Mouse (Mus musculus): Measurements from ENCODE around the gene Cdk5rap1. TPM values are rescaled to one million over a fixed set of nuclear protein-coding genes. Genes with fewer than 3 reads are reported as not detected.

The Cdk5rap1 gene
- polyA plus RNA-seq (2012; rRNA removed) = 10.1 and 11.4 TPM in 2 replicates

GRCm38 (mm10) chr2:154372842-154373500 lies at the start of gene Cdk5rap1:
TSS of gene Cdk5rap1 (minus strand) at chr2:154373010.

DNA sequence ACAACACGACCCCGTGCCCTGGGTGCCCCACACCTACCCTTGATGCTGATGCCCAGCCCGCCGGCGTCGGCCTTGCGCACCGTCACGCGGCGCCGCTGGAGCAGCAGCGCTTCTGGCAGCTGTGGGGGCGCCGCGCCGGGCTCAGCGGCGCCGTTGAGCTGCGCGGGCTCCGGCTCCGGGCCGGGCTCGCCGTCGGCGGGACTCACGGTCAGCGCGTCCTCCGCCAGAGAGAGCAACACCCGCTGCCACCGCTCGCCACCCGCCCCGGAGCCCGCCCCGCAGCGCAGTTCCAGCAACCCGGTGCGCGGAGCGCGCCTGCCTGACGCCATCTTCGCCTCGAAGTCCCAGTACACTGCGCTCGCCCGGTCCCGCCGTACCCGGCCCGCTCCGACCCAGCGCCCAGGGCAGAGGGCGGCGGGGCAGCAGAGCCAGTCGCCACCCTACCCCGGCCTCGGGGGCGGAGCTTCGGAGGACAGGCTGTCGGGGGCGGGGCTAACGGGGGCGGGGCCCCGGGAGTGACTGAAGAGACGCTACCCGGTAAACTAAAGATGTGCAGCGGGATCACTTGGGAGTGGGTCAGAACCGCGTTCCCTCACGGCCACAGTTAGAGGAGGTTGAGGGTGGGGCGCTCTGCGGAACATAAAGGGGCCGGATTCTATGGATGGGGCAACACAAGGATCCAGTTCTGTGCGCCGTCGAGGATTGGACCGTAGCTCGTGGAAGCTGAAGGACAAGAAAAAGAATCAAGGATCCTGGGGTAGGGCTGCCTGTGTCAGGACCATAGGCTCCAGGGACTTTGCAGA lies 35.0 kb upstream of the Cdk5rap1 start, which contains the start of gene Snta1:
TSS of gene Snta1 (minus strand) at position 457 of the 803 bp plus-strand sequence.

DNA sequence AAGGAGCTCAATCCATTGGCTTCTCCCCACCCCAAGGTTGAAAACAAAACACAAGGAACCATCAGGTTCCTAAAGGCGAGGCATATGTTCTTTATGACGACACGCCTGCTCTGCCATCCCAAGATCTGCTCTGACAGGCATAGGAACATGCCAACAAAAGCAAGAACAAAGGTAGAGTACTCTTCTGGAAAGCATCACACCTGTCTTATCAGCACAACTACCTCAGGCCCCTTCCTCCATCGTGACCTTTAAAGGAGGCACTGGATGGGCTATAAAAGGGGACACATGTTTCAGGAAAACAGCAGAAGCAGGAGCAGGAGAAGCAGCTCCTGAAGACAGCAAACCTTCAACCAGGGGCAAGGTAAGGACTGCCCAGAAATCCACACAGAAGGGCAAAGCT lies 65.9 kb downstream of the Cdk5rap1 start, which contains the start of gene Bpifb9b:
TSS of gene Bpifb9b (plus strand) at position 301 of the 400 bp plus-strand sequence.

Other genes with a start within 250 kb of the Cdk5rap1 start
- gene Bpifa3, start 242.7 kb downstream of the Cdk5rap1 start, polyA plus RNA-seq (2012; rRNA removed) = not detected in 2 replicates
- gene Bpifa1, start 230.1 kb downstream of the Cdk5rap1 start, polyA plus RNA-seq (2012; rRNA removed) = 0.36 TPM in 1 of 2 replicates, not detected in the other
- gene Bpifa5, start 210.4 kb downstream of the Cdk5rap1 start, polyA plus RNA-seq (2012; rRNA removed) = not detected in 2 replicates
- gene Bpifb1, start 182.2 kb downstream of the Cdk5rap1 start, polyA plus RNA-seq (2012; rRNA removed) = 0.06 and 0.07 TPM in 2 replicates
- 0.25 and 0.26 TPM in 2 replicates for gene Bpifb5, start 149.3 kb downstream of the Cdk5rap1 start, polyA plus RNA-seq (2012; rRNA removed)
- gene Bpifb9a, start 115.2 kb downstream of the Cdk5rap1 start, polyA plus RNA-seq (2012; rRNA removed) = not detected in 2 replicates
- not detected in 2 replicates for gene Bpifb9b, start 65.8 kb downstream of the Cdk5rap1 start, polyA plus RNA-seq (2012; rRNA removed)
- 9.7 and 11.4 TPM in 2 replicates for gene Snta1, start 35.1 kb upstream of the Cdk5rap1 start, polyA plus RNA-seq (2012; rRNA removed)
- 36.5 and 47.4 TPM in 2 replicates for gene Cbfa2t2, start 63.5 kb upstream of the Cdk5rap1 start, polyA plus RNA-seq (2012; rRNA removed)
- gene 1700003F12Rik, start 174.1 kb upstream of the Cdk5rap1 start, polyA plus RNA-seq (2012; rRNA removed) = 0.68 and 0.70 TPM in 2 replicates
- gene Actl10, start 178.8 kb upstream of the Cdk5rap1 start, polyA plus RNA-seq (2012; rRNA removed) = 0.07 and 0.10 TPM in 2 replicates
- 13.5 and 17.8 TPM in 2 replicates for gene Necab3, start 185.9 kb upstream of the Cdk5rap1 start, polyA plus RNA-seq (2012; rRNA removed)
- gene E2f1, start 196.9 kb upstream of the Cdk5rap1 start, polyA plus RNA-seq (2012; rRNA removed) = 21.2 and 22.4 TPM in 2 replicates
- gene Pxmp4, start 230.7 kb upstream of the Cdk5rap1 start, polyA plus RNA-seq (2012; rRNA removed) = 10.3 and 11.8 TPM in 2 replicates
- 13.8 and 14.3 TPM in 2 replicates for gene Zfp341, start 240.3 kb upstream of the Cdk5rap1 start, polyA plus RNA-seq (2012; rRNA removed)
- gene 4930519P11Rik, start 240.4 kb upstream of the Cdk5rap1 start, polyA plus RNA-seq (2012; rRNA removed) = 0.31 and 0.66 TPM in 2 replicates